Mouse (Mus musculus) mouse embryonic stem cell (cell line): Measurements from ENCODE around the gene Mapkapk5.
"Not testable (repeated sequence)": the region's sequence is repeated elsewhere in the genome, so short reads cannot be mapped to it uniquely, and the experiment has no call there.

Experiments
- in situ Hi-C, 2 experiments: fragments of 300-500 bp; cut with MboI; formaldehyde crosslinking; loops; 1 replicate in 1 of 2; 3 replicates in 1 of 2; pipeline ENCODE4 v1.14.3; 2019 to 2020; ENCODE audit warnings: low sequenced_read_pairs in 2 of 2, low pct_unique_long_range_greater_than_20kb in 1 of 2, mixed read lengths in 1 of 2; ENCODE audit not compliant: unreplicated experiment in 1 of 2

Mapkapk5 gene

GRCm38 (mm10) chr5:121519758-121520157, 25.9 kb downstream of the Mapkapk5 start:
- in situ Hi-C loops = loop anchor here in 1 of 2 experiments (10.0 kb wide), 1 partner anchor 85 kb away; no protein-coding TSS in a partner anchor

GRCm38 (mm10) chr5:121518983-121519382, 26.7 kb downstream of the Mapkapk5 start:
- in situ Hi-C loops = loop anchor here in 1 of 2 experiments (10.0 kb wide), 1 partner anchor 86 kb away; no protein-coding TSS in a partner anchor

- in situ Hi-C loops = loop anchor here in 1 of 2 experiments (10.0 kb wide), 1 partner anchor 95 kb away; no protein-coding TSS in a partner anchor
These were observed 35.7 kb downstream of the Mapkapk5 start for GRCm38 (mm10) chr5:121510009-121510408.

GRCm38 (mm10) chr5:121506846-121507245, 38.9 kb downstream of the Mapkapk5 start:
- in situ Hi-C loops = no loop called here

GRCm38 (mm10) chr5:121503231-121503630, 42.5 kb downstream of the Mapkapk5 start, which contains the start of gene Adam1b:
Adam1b (minus strand) TSS chr5:121503435.
- in situ Hi-C loops = no loop called here

GRCm38 (mm10) chr5:121501424-121501996, 44.2 kb downstream of the Mapkapk5 start:
- in situ Hi-C loops = not testable (repeated sequence)

GRCm38 (mm10) chr5:121500719-121501118, 45.0 kb downstream of the Mapkapk5 start:
- in situ Hi-C loops = no loop called here

- in situ Hi-C loops = no loop called here
These were observed 52.4 kb downstream of the Mapkapk5 start for GRCm38 (mm10) chr5:121493305-121493704.

- in situ Hi-C loops = no loop called here
These were observed 60.9 kb downstream of the Mapkapk5 start for GRCm38 (mm10) chr5:121484801-121485200.

GRCm38 (mm10) chr5:121477680-121478079, 68.0 kb downstream of the Mapkapk5 start:
- in situ Hi-C loops = no loop called here

- in situ Hi-C loops = no loop called here
These were observed 69.7 kb downstream of the Mapkapk5 start for GRCm38 (mm10) chr5:121476040-121476439.
